Mouse (Mus musculus) embryonic facial prominence, embryonic 11.5 days (tissue): ENCODE measurements at regions not wholly inside any gene's neighbourhood (a gene's known extent, or its start where the extent isn't known, plus 50 kb on each side); places are given as distances from the start of the nearest gene placed in this dataset.

Experiments
- ATAC-seq: fragments of 200-750 bp; cut with Nextera tagmentation; replicated peaks from 2 replicates; pipeline ENCODE4 v1.8.0; 2017; ENCODE audit warnings: low read depth; ENCODE audit not compliant: insufficient number of reproducible peaks, low FRiP score, low TSS enrichment
- DNase-seq: peaks from one replicate; pipeline ENCODE4 v3.0.0-alpha.2; 2015; ENCODE audit warnings: low spot score
- H3K27ac ChIP-seq: fragments of 300-500 bp; sonication (generic); replicated peaks from 2 replicates; pipeline ENCODE4 v1.5.1; 2014; ENCODE audit warnings: mild to moderate bottlenecking, low read depth, low read length, control low read depth
- H3K27me3 ChIP-seq: fragments of 300-500 bp; sonication (generic); 2 replicates; pipeline ENCODE4 v1.6.1; 2014; ENCODE audit warnings: mild to moderate bottlenecking, low read length, moderate library complexity, mixed read lengths; ENCODE audit not compliant: control insufficient read depth, insufficient read depth
- H3K36me3 ChIP-seq: fragments of 300-500 bp; sonication (generic); replicated peaks from 2 replicates; pipeline ENCODE4 v1.6.1; 2014; ENCODE audit warnings: low read depth, mild to moderate bottlenecking, low read length, moderate library complexity, mixed read lengths; ENCODE audit not compliant: control insufficient read depth, insufficient read depth
- H3K4me1 ChIP-seq: fragments of 300-500 bp; sonication (generic); 2 replicates; pipeline ENCODE4 v1.6.1; 2014; ENCODE audit warnings: low read length, mixed read lengths; ENCODE audit not compliant: control insufficient read depth, insufficient read depth
- H3K4me2 ChIP-seq: fragments of 300-500 bp; sonication (generic); 2 replicates; pipeline ENCODE4 v1.6.1; 2014; ENCODE audit warnings: low read depth, mild to moderate bottlenecking, control low read depth, low read length, moderate library complexity
- H3K4me3 ChIP-seq: fragments of 300-500 bp; sonication (generic); 2 replicates; pipeline ENCODE4 v1.5.1; 2014; ENCODE audit warnings: low read depth, low read length, control low read depth
- H3K9ac ChIP-seq: fragments of 300-500 bp; sonication (generic); replicated peaks from 2 replicates; pipeline ENCODE4 v1.6.1; 2014; ENCODE audit warnings: mild to moderate bottlenecking, control low read depth, low read length
- H3K9me3 ChIP-seq: fragments of 300-500 bp; sonication (generic); replicated peaks from 2 replicates; pipeline ENCODE4 v1.6.1; 2016; ENCODE audit warnings: mild to moderate bottlenecking, low read length, inconsistent platforms, mixed read lengths; ENCODE audit not compliant: control insufficient read depth
- WGBS: fragments of 180-500 bp; shearing (Covaris S2); extraction: QIAGEN DNeasy Blood & Tissue Kit; methylation state at CpG from one replicate; pipeline ENCODE4 v1.1.7; 2014; 5-methylcytosine and 5-hydroxymethylcytosine counted together

- ATAC-seq (no peak), DNase-seq (no peak)
- WGBS, result 78% methylated on average over 5 of the region's 5 CpGs
- Histone ChIP-seq H3K9ac (no peak overlapping the region), H3K4me2 (no peak overlapping the region), H3K27ac (no peak overlapping the region), H3K4me1 (no peaks in the 10 kb centered on the region), H3K4me3 (no peak overlapping the region), H3K9me3 (no peaks in the 10 kb centered on the region), H3K36me3 (no peaks in the 10 kb centered on the region), H3K27me3 (no peaks in the 10 kb centered on the region)
Observed at GRCm38 (mm10) chr10:56914103-56914502, 537.0 kb downstream of the Gja1 start.

GRCm38 (mm10) chr10:56918412-56918811, 541.3 kb downstream of the Gja1 start:
- WGBS, result 86% methylated on average over 5 of the region's 5 CpGs
- Histone ChIP-seq H3K4me1 (peaks cover 2% of the 10 kb centered on the region; the same call in 1 of the 2 replicates), H3K4me3 (no peak overlapping the region), H3K27me3 (no peaks in the 10 kb centered on the region), H3K36me3 (no peaks in the 10 kb centered on the region), H3K9me3 (no peaks in the 10 kb centered on the region), H3K9ac (no peak overlapping the region), H3K4me2 (no peak overlapping the region), H3K27ac (no peak overlapping the region)
- ATAC-seq, result no peak
- no peak for DNase-seq

GRCm38 (mm10) chr10:56920711-56921672, 543.9 kb downstream of the Gja1 start:
- H3K27ac ChIP-seq, result peak overlapping the region; percentile 70
- H3K27me3 ChIP-seq, result no peaks in the 10 kb centered on the region
- H3K9ac ChIP-seq, result no peak overlapping the region
- peaks cover 2% of the 10 kb centered on the region; the same call in 1 of the 2 replicates for H3K4me1 ChIP-seq
- H3K4me2 ChIP-seq, result peak overlapping the region; percentile 27
- DNase-seq, result peak; percentile 87
- no peaks in the 10 kb centered on the region for H3K9me3 ChIP-seq
- H3K4me3 ChIP-seq, result no peak overlapping the region
- no peaks in the 10 kb centered on the region for H3K36me3 ChIP-seq
- peak; percentile 83 for ATAC-seq
- 16% methylated on average over 20 of the region's 20 CpGs for WGBS

- ATAC-seq, result no peak
- H3K4me3 ChIP-seq, result no peak overlapping the region
- DNase-seq, result no peak
- no peaks in the 10 kb centered on the region for H3K27me3 ChIP-seq
- H3K9ac ChIP-seq, result no peak overlapping the region
- 90% methylated on average over 4 of the region's 4 CpGs for WGBS
- H3K4me1 ChIP-seq, result no peaks in the 10 kb centered on the region
- H3K9me3 ChIP-seq, result no peaks in the 10 kb centered on the region
- H3K36me3 ChIP-seq, result no peaks in the 10 kb centered on the region
- H3K27ac ChIP-seq, result no peak overlapping the region
- no peak overlapping the region for H3K4me2 ChIP-seq
Observed at GRCm38 (mm10) chr10:56935174-56935573, 551.0 kb upstream of the Hsf2 start.

- H3K4me1 ChIP-seq, result no peaks in the 10 kb centered on the region
- no peak overlapping the region for H3K4me3 ChIP-seq
- H3K27me3 ChIP-seq, result no peaks in the 10 kb centered on the region
- ATAC-seq (no peak), DNase-seq (no peak)
- H3K4me2 ChIP-seq, result no peak overlapping the region
- H3K27ac ChIP-seq, result no peak overlapping the region
- WGBS, result 43% methylated on average over 4 of the region's 4 CpGs
- H3K9me3 ChIP-seq, result no peaks in the 10 kb centered on the region
- H3K36me3 ChIP-seq, result no peaks in the 10 kb centered on the region
- H3K9ac ChIP-seq, result no peak overlapping the region
Observed at GRCm38 (mm10) chr10:56941972-56942371, 544.2 kb upstream of the Hsf2 start.

- H3K27me3 ChIP-seq, result no peaks in the 10 kb centered on the region
- no peak overlapping the region for H3K9ac ChIP-seq
- no peak overlapping the region for H3K27ac ChIP-seq
- no peaks in the 10 kb centered on the region for H3K9me3 ChIP-seq
- no peak for ATAC-seq
- no peak overlapping the region for H3K4me2 ChIP-seq
- H3K4me3 ChIP-seq, result no peak overlapping the region
- WGBS, result 80% methylated on average over 5 of the region's 5 CpGs
- no peaks in the 10 kb centered on the region for H3K4me1 ChIP-seq
- no peak for DNase-seq
- no peaks in the 10 kb centered on the region for H3K36me3 ChIP-seq
Observed at GRCm38 (mm10) chr10:56944434-56945145, 541.6 kb upstream of the Hsf2 start.

GRCm38 (mm10) chr10:56956728-56957127, 529.5 kb upstream of the Hsf2 start:
- no peak for ATAC-seq
- Histone ChIP-seq H3K4me3 (no peak overlapping the region), H3K27me3 (no peaks in the 10 kb centered on the region), H3K4me1 (no peaks in the 10 kb centered on the region), H3K4me2 (no peak overlapping the region), H3K9me3 (no peaks in the 10 kb centered on the region), H3K36me3 (no peaks in the 10 kb centered on the region), H3K9ac (no peak overlapping the region), H3K27ac (no peak overlapping the region)
- no peak for DNase-seq
- WGBS, result 92% methylated on average over 2 of the region's 2 CpGs
